Mouse (Mus musculus) induced T-regulatory cell, adult 2 months (primary cell): ENCODE results near the gene Phactr2.

ENCODE experiments used
- DNase-seq: peaks from one replicate; pipeline ENCODE4 v3.0.0-alpha.2; 2012; ENCODE audit warnings: low read depth

The Phactr2 gene

DNA sequence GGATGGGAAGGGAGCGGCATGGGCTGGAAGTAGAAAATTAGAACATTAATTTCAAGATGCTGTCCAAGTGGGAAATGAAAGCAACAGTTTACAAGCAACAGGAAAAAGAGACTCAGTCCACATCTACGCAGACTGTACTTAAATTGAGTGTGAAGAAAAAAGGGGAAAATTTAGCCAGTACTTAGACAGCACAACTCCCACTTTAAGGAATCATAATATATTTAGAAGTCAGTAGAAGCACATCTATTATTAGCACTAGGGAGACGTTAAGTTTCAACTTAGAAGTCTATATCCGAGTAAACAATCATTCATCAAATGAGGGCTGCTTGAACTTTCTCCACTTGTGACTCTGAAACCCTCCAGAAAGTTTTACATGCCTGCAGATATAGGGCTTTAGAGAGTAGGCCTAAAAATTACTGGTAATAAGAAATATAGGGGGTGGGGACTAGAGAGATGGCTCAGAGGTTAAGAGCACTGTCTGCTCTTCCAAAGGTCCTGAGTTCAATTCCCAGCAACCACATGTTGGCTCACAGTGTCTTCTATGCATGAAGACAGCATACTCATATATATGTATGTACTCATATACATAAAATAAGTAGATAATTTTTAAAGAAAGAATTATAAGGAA lies 142.7 kb downstream of the Phactr2 start:
- no peak for DNase-seq

GRCm38 (mm10) chr10:13328602-13329001 lies 145.6 kb downstream of the Phactr2 start:
- DNase-seq = no peak

- DNase-seq = no peak
Measured at GRCm38 (mm10) chr10:13326149-13326873, 147.9 kb downstream of the Phactr2 start.

GRCm38 (mm10) chr10:13323806-13324411 lies 150.3 kb downstream of the Phactr2 start:
- DNase-seq = peak; percentile 13

- no peak for DNase-seq
Measured at GRCm38 (mm10) chr10:13323139-13323805, 150.9 kb downstream of the Phactr2 start.

- no peak for DNase-seq
Measured at GRCm38 (mm10) chr10:13314999-13315398, 159.2 kb downstream of the Phactr2 start.

DNA sequence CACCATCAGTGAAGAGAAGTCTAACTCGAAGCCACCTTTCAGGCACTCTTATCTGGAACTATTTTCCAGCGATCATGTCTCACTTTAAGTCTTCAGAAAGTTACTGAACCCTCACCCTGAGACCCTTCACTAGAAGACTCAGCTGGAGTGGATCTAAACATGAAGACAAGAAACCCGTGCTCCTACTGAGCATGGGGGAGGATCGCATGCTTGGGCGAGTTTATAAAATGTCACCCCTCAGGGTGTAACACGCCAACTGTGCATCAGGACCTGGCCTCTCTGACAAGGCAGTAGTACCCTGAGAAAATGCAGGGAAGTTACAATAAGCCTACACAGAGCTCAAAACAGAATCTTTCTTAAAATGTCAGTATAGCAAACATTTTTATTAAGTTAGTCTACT lies 161.6 kb downstream of the Phactr2 start:
- no peak for DNase-seq

DNA sequence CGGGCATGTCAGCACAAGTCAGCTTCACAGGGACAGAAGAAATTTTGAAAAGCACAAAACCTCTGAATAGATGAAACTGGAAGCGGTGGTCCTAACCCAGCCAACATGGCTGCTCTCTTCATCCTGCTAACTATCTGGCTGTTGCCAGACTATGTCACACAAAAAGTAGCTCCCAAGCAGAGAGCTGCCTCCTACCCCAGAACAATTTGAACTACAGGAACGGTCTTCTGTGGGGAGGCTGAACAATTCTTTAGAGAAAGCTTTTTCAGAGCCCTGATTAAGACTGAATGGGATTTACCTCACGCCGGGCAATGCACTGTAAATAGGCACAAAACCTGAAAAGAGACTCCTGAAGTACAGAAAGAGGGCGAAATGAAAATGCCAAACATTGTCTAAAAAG lies 162.6 kb downstream of the Phactr2 start:
- no peak for DNase-seq

- no peak for DNase-seq
Measured at GRCm38 (mm10) chr10:13310075-13310474, 164.1 kb downstream of the Phactr2 start.

GRCm38 (mm10) chr10:13304641-13305241 lies 169.5 kb downstream of the Phactr2 start:
- peak; percentile 10 for DNase-seq

- DNase-seq = no peak
Measured at GRCm38 (mm10) chr10:13303271-13304265, 170.6 kb downstream of the Phactr2 start.

DNA sequence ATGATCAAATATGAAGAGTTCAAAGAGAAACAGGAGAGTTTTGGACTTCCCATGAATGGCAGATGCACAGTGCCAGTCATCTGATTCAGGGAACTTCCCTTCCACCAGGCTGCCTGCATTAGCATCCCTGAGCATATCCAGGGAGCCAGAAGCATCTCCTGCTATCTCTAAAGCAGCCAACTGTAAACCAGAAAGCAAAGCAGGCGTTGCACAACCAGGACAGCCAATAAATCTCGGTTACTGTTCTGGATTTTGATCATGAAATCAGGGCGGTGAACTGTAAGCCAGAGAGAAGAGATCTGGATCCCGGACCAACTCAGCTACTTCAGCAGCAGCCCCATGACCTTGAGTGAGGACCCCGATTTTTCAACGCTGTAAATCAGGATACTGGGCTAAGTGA lies 173.6 kb downstream of the Phactr2 start:
- no peak for DNase-seq

DNA sequence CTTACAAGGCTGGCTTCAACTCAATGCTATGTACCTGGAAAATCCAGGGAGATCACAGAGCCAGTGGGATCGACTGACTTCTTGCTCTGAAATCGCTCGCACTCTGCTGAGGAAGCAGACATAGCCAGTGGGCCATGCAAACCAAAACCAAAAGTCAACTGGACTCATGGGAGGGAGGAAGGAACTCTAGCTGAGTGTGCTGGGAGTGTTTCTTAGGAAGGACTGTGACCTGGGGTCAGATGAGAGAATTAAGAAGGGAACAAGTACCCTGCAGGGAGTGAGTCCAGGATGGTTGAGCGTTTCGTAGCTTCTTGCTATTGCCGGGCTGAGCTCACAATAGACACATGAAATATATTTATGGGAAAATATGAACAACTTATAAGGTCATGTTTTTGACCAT lies 174.0 kb downstream of the Phactr2 start:
- no peak for DNase-seq

- DNase-seq = no peak
Measured at GRCm38 (mm10) chr10:13294886-13295285, 179.3 kb downstream of the Phactr2 start.

GRCm38 (mm10) chr10:13292026-13292425 lies 182.2 kb downstream of the Phactr2 start:
- no peak for DNase-seq

DNA sequence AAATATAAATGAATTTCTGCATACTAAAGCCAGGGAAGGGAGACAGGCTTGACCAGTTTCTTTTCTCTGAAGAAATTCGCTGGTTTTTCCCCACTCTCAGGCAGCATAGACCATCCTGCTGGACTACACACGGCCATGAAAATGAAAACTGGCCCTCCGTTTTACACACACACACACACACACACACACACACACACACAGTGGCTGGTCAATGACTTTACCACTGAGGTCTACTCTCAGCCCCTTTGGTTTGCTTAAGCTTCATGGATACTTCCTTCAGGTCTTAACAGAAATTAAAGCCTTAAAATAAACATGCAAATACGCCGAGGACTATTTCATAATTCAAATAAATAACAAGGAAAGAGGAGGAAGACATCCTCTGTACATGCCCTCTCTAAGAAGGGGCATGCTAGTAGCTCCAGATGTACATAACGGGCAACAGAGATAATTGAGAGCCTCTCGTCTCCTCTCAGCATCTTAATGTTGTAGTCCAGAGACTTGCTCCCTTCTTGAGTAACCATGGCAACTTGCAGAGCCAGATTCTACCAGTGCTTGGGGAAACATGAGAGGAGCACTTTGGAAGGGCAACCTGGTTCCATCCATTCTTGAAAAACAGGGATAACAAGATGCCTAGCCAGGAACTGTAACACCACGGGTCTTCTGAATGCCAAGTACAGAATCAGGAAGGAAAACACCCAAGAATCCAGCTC lies 184.8 kb downstream of the Phactr2 start:
- no peak for DNase-seq

DNA sequence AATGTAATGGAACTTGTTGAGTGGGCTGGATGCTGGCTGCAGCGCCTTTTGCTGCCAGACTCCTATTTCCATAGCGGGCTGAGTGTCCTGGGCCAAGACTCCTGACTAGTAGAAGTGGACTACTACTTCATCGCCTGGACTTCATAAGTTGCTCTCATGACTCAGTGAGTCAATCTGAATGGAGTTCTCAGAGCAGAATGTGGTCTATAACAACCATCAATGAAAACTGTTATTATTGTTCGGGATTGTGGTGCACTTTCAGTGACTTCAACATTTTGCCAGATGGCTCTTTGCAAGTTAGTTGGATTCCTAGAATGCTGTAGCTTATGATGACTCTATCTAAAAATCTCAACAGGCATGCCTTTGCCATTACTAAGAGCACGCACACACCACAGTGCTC lies 185.9 kb downstream of the Phactr2 start:
- no peak for DNase-seq

DNA sequence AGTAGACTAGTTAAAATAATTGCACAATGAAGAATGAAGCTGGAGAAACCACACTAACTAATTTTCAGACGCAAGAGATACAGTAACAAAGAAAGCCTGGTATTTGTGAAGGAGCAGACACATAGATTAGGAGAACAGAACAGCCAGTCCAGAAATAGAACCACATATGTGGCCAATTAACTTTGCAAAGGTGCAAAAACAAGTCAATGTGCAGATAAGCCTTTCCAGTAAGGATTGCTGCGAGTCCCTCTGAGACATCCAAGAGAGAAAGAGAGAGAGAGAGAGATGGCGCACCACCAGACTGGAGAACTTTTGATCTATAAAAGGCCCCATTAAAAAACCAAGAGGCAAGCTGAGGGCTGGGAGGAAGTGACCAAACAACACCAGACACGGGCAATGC lies 190.8 kb downstream of the Phactr2 start:
- no peak for DNase-seq

- DNase-seq = no peak
Measured at GRCm38 (mm10) chr10:13280298-13280853, 193.8 kb downstream of the Phactr2 start.

- no peak for DNase-seq
Measured at GRCm38 (mm10) chr10:13276298-13276697, 197.9 kb downstream of the Phactr2 start.
